Mouse (Mus musculus): Measurements from ENCODE around the gene Strn. TPM values are rescaled to one million over a fixed set of nuclear protein-coding genes. Genes with fewer than 3 reads are reported as not detected.
A peak's percentile ranks its signal among the peaks of the same experiment; 100 is the strongest.

The Strn gene
- total RNA-seq, 2 experiments from 2014 or later = 18.1 to 20.3 TPM

DNA sequence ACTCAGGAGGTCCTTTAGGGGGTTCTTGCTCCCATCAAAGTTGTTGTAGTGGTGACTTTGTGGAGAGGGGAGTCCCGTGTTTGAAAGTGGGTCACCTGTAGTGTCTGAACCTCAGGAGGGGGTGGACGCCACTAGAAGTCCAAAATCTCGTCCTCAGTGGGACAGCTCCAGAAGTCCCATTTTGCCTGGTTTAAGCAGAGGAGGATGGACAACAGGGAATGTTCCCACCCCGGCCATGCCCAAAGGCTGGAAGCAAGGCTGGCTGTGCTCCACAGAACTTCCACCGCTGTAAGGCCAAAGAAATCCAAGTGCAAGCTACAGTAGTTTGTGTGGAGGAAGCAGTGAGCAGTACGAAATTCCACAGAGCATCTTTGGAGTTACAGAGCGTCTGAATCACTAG lies 117.0 kb downstream of the Strn start:
- no peak for DNase-seq (ENCODE audit: low spot score in 2 of 2)

DNA sequence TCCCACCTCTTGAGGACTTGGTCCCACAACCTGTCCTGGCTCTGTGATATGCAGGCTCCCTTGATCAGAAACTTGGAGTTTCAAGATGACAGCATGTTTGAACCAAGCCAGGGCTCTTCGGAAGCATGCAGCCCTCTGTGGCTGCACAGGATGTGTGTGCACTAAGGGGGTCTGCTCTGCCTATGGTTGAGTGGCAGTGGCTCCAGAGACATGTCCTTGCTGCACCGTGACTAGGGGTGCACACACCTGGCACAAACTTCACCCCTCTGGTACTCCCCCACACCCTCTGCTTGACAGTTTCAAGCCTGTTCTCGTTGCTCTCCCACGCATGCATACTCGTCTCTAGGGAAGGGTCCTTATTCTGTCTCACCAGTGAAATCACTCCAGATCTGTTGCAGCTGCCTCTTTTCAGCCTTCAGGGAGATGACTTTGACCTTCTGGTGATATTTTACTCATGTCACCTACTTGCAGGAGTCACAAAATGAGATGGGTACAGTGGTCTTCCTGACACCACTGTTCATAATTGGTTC lies 118.8 kb downstream of the Strn start:
- no peak for DNase-seq (ENCODE audit: low spot score in 2 of 2)

DNA sequence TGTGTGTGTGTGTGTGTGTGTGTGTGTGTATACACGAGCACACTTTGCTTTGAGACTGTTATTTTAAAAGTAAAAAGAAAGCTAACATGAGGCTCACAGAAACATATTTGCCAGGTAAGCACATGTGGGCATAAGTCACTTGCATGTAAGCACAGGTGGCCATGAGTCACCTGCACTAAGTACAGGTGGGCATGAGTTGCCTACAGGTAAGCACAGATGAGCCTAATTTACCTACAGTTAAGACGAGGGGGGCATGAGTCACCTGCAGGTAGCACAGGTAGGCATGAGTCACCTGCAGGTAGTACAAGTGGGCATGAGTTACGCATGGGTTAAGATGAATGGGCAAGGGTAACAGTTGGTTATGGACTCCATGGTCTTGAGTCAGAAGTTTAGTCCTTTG lies 121.9 kb downstream of the Strn start:
- no peak for DNase-seq (ENCODE audit: low spot score in 2 of 2)

DNA sequence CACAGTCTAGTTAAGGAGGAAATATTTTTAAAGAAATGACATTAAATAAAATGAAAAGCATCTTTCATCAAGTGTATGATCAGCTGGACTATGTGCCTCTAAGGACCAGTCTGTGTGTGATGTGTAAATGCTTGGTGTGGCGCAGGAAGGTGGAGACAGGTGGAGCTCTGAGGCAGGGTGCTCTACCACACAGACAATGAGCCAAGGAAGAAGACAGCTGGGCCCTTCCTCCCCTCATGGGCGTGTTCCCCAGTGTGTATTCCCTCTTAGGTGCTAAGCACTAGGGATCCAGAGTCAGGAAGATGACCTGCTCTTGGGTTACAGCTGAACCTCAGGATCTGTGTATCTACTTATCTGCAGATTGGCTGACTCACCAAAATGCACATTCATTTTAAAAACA lies 122.5 kb downstream of the Strn start:
- no peak for DNase-seq (ENCODE audit: low spot score in 2 of 2)

DNA sequence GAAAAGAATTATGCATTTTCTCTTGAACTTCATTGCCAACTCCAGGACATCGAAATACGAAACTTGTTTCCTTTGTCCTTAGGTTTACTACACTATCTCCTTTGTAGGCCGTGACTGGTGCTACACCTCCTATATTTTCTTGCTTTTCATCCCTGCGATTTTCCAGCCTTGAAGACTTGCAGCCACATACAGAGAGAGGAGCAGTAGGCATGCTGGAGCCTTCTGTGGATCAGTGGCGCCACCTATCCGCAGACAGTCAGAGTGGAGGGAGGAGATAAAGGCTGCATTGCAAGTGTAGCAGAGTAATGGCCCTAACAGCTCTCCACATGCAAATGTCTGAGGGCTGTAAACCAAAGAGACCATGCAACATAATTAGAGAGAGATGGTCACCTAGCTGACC lies 125.9 kb downstream of the Strn start:
- no peak for DNase-seq (ENCODE audit: low spot score in 2 of 2)

DNA sequence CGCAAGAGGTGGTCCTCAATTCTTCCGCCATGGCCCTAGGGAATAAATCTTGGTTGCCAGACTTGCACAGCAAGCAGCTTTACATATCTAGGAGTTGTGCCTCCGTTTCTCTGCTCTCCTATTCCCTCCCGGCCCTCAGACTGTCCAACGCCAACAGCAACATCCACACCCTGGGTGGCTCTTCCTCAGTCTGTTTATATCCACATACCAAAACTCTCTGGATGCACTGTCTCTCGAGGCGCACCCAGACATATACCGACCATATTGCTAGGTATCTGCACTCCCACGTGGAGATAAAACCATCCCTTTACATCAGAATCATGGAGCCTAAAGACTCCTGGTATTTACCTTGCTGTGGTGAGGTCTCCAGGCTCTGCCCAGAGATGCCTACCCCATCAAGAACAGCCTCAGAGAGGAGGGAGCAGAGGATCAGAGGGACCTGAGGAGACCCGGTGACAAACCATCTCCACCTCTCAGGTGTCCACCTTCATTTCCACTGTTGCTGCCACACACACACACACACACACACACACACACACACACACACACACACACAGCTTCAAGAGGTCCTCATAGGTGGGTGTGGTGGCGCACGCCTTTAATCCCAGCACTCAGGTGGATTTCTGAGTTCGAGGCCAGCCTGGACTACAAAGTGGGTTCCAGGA lies 127.7 kb downstream of the Strn start:
- DNase-seq (ENCODE audit: low spot score in 2 of 2) = no peak

DNA sequence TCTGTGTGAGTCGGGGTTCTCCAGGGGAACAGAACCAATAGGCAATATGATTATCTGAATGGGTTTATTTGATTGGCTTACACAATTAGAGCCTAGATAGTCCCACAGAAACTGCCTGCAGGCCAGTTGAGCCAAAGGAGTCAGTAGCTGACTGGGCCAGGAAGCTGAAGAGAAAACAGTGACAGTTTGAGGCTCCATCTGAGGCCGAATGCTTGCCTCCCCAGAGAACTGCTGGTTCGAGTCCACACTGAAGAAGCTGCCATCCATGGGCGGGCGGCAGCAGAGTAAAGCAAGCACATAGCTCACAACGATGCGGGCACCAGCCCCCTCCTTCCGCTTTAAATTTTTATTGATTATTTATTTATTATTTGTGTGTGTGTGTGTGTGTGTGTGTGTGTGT lies 128.3 kb downstream of the Strn start:
- DNase-seq (ENCODE audit: low spot score in 2 of 2) = no peak

DNA sequence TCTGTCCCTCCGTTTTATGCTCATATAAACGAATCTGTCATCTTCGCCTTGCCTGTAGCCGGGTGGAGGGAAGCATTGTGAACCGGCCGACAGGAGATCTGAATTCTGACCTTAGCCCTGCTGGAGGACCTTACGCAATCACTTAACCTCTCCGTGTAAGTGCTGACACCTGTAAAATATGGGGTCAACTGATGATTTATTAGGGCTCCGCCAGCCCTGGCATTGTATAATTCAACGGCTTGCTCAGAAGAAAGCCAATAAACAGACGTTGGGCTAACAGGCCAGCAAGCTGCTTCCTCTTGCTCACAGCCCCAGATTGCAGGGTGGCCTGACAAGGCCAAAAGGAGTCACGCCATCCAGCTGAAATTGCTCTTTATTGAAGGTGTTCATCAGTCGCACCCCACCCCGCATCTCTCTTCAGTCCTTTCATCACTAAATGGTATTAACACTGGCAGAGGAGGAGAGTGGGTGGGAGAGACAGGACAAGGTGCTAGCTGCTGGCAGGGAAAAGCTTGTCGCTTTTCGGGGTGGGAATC lies 128.8 kb downstream of the Strn start:
- no peak for DNase-seq (ENCODE audit: low spot score in 2 of 2)

DNA sequence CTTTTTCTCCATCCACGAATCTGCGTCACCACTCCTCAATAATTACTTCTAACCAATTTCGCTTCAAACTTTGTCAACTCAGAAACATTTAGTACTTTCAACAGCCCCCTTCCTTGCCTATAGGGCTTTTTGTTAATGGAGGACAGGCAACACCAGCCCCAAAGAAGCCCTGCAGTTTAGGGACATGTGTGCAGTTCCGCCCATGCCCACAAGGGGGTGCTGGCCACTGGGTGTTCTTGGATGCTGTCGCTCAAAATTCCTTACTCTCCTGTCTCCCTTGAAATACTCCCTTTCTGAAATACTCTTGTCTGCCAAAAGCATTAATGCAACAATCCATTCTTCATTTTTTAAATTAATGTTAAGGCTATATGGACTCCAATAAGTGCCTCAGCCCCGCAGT lies 132.6 kb downstream of the Strn start:
- peak; percentile 42 to 59 for DNase-seq (ENCODE audit: low spot score in 2 of 2)

DNA sequence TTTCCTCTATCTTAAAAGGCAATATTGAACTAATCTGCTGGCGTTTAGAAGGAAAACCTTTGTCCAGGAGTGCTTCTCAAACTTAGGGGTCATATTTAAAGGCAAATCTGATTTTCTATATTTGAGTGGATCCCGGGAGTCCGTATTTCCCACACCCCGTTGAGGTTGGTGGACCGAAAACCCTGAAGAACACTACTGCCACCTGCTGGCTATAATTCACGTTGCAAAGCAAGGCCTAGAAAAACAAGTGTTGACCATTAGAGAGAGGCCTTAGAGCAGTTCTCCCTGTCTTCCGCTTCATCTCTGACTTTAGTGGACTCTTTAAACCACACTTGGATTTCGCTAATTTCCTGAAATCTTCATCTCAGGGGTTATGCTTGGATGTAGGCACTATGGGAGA lies 133.1 kb downstream of the Strn start:
- peak; percentile 67 to 74 for DNase-seq (ENCODE audit: low spot score in 2 of 2)

DNA sequence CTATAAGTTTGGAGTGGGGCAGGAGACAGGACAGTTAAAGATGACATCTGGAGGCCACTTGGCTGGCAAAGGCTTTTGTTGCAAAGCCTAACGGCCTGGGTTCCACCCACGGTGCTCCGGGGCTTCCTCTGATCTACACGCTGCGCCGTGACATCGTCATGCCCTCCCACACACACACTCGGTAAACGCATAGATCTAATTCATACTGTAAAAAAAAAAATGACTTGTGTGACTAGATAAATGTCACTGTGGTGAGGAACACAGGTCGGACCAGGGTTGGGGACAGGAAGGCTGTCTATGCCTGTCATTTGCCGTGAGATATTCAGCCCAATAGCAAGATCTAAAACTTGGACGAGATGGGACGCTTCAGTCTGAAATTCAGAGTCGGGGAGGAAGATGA lies 134.7 kb downstream of the Strn start:
- DNase-seq (ENCODE audit: low spot score in 2 of 2) = no peak

DNA sequence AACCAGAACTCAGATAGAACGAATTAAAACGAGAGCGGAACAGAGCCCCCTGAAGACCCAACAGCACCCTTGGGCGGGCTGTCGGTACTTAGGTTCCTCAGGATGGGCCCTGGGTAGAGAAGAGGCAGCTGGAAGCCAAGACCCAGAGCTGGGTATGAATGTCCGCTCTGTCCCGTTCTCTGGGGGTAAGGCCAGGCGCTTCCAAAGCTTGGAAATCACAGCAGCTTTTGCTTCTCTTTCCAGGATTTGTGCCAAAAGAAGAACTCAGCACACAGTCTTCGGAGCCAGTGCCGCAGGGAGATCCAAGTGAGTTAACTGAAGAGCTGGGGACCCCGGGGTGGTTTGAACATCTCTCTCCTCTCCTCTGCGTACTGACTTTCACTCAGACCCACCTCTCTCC lies 135.4 kb downstream of the Strn start:
- DNase-seq (ENCODE audit: low spot score in 2 of 2) = no peak

DNA sequence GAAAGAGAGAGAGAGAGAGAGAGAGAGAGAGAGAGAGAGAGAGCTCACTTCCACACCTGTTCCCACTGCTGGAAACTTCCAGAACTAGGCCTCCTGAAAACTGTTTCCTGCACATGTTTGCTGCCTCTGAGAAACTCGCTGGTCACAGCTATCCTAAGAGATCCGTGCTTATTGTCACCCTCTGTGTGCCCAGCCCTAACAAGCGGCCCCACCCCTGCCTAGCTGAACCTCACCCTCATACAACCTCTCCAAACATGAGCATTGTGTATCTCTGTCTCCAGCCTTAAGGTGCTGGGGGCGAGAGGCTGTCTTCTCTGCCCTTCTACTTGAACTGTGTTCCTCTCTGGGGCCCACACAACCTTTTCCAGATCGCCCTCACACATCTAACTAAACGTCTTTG lies 136.0 kb downstream of the Strn start:
- DNase-seq (ENCODE audit: low spot score in 2 of 2) = no peak

Other genes with a start within 250 kb of the Strn start
- gene Vit, start 229.1 kb downstream of the Strn start, total RNA-seq (2021) = 1 to 10 TPM; 1.4 to 3.9 TPM
- 10 to 100 TPM; 32.9 to 35.3 TPM for gene Heatr5b, start 98.2 kb upstream of the Strn start, total RNA-seq (2021)
- gene Gpatch11, start 98.4 kb upstream of the Strn start, total RNA-seq (2021) = 10 to 100 TPM; 22.6 to 26.7 TPM
- 10 to 100 TPM; 18.8 to 20.7 TPM for gene Eif2ak2, start 145.4 kb upstream of the Strn start, total RNA-seq (2021)
- gene Sult6b1, start 169.8 kb upstream of the Strn start, total RNA-seq (2021) = not detected
- 10 to 100 TPM; 34.0 to 38.2 TPM for gene Cebpzos, start 179.3 kb upstream of the Strn start, total RNA-seq (2021)
- gene Cebpz, start 199.9 kb upstream of the Strn start, total RNA-seq (2021) = 10 to 100 TPM; 46.4 to 50.8 TPM
- 10 to 100 TPM; 43.9 to 47.8 TPM for gene Ndufaf7, start 199.9 kb upstream of the Strn start, total RNA-seq (2021)

All from adrenal gland, adult 18-20 months (tissue).